Mouse (Mus musculus) lung, embryonic 14.5 days (tissue): ENCODE results near the gene Tbc1d14. TPM values are rescaled to one million over a fixed set of nuclear protein-coding genes. Genes with fewer than 3 reads are reported as not detected.

Source experiments
- ATAC-seq: fragments of 200-750 bp; cut with Nextera tagmentation; 2 replicates; pipeline ENCODE4 v1.8.0; 2017; ENCODE audit warnings: mild to moderate bottlenecking, moderate TSS enrichment, moderate library complexity; ENCODE audit not compliant: insufficient read depth
- DNase-seq: peaks from one replicate; pipeline ENCODE4 v3.0.0-alpha.2; 2015
- H3K27ac ChIP-seq: fragments of 300-500 bp; sonication (generic); 2 replicates; pipeline ENCODE4 v1.5.1; 2014; ENCODE audit warnings: low read depth, mild to moderate bottlenecking, moderate library complexity
- H3K27me3 ChIP-seq: fragments of 300-500 bp; sonication (generic); 2 replicates; pipeline ENCODE4 v1.6.1; 2014; ENCODE audit warnings: low read length, control low read depth; ENCODE audit not compliant: insufficient read depth
- H3K36me3 ChIP-seq: fragments of 300-500 bp; sonication (generic); 2 replicates; pipeline ENCODE4 v1.6.1; 2014; ENCODE audit warnings: control low read depth; ENCODE audit not compliant: insufficient read depth
- H3K4me1 ChIP-seq: fragments of 300-500 bp; sonication (generic); 2 replicates; pipeline ENCODE4 v1.6.1; 2014; ENCODE audit warnings: antibody characterized with exemption, control low read depth; ENCODE audit not compliant: insufficient read depth
- H3K4me2 ChIP-seq: fragments of 300-500 bp; sonication (generic); 2 replicates; pipeline ENCODE4 v1.6.1; 2014; ENCODE audit warnings: mild to moderate bottlenecking
- H3K4me3 ChIP-seq: fragments of 300-500 bp; sonication (generic); 2 replicates; pipeline ENCODE4 v1.5.1; 2014; ENCODE audit warnings: low read depth, low read length
- H3K9ac ChIP-seq: fragments of 300-500 bp; sonication (generic); 2 replicates; pipeline ENCODE4 v1.6.1; 2014
- H3K9me3 ChIP-seq: fragments of 300-500 bp; sonication (generic); 2 replicates; pipeline ENCODE4 v1.6.1; 2016; ENCODE audit warnings: low read depth, low read length, control low read depth
- CTCF ChIP-seq: IDR thresholded peaks from 2 replicates; pipeline ENCODE4 v1.5.1; 2016; ENCODE audit warnings: antibody characterized with exemption, low read depth
- WGBS: fragments of 180-500 bp; shearing (Covaris S2); extraction: QIAGEN DNeasy Blood & Tissue Kit; methylation state at CpG from one replicate; pipeline ENCODE4 v1.1.7; 2014; 5-methylcytosine and 5-hydroxymethylcytosine counted together
- polyA plus RNA-seq: library from polyadenylated mRNA; unstranded; fragments of >200 nt; fragmentation: Nextera tagmentation; extraction: Ambion mirVana; gene quantifications from 2 replicates; pipeline ENCODE4 v1.2.1, GENCODE M21; 2014

Tbc1d14 gene
- polyA plus RNA-seq, 1 experiment from 2014 or later, result 31.3 TPM

- no peak for ATAC-seq
Measured at GRCm38 (mm10) chr5:36578982-36579381, 14.1 kb downstream of the Tbc1d14 start.

GRCm38 (mm10) chr5:36576457-36576856 lies 16.6 kb downstream of the Tbc1d14 start:
- Histone ChIP-seq H3K36me3 (peaks cover 3% of the 10 kb centered on the region; the same call in 1 of the 2 replicates), H3K9ac (no peak overlapping the region), H3K27me3 (no peaks in the 10 kb centered on the region), H3K9me3 (no peaks in the 10 kb centered on the region), H3K4me3 (no peak overlapping the region), H3K4me2 (no peak overlapping the region), H3K27ac (no peak overlapping the region), H3K4me1 (peaks cover 10% of the 10 kb centered on the region; the same call in 1 of the 2 replicates)
- no peak for TF ChIP-seq CTCF
- no peak for DNase-seq
- no peak for ATAC-seq
- WGBS, result 85% methylated on average over 3 of the region's 3 CpGs

More at GRCm38 (mm10) chr5:36578982-36579381, 14.1 kb downstream of the Tbc1d14 start:
- H3K9me3 ChIP-seq, result no peaks in the 10 kb centered on the region
- H3K9ac ChIP-seq, result no peak overlapping the region
- H3K27me3 ChIP-seq, result no peaks in the 10 kb centered on the region
- H3K27ac ChIP-seq, result no peak overlapping the region
- TF ChIP-seq CTCF, result no peak
- no peaks in the 10 kb centered on the region for H3K36me3 ChIP-seq
- H3K4me3 ChIP-seq, result no peak overlapping the region
- H3K4me1 ChIP-seq, result peaks cover 10% of the 10 kb centered on the region; the same call in 1 of the 2 replicates
- no peak for DNase-seq
- H3K4me2 ChIP-seq, result no peak overlapping the region
- 58% methylated on average over 2 of the region's 2 CpGs for WGBS

GRCm38 (mm10) chr5:36575745-36576144 lies 17.3 kb downstream of the Tbc1d14 start:
- no peaks in the 10 kb centered on the region for H3K9me3 ChIP-seq
- no peaks in the 10 kb centered on the region for H3K27me3 ChIP-seq
- no peak overlapping the region for H3K9ac ChIP-seq
- WGBS, result 67% methylated on average over 1 of the region's 1 CpGs
- ATAC-seq (no peak), DNase-seq (no peak)
- TF ChIP-seq CTCF, result no peak
- no peak overlapping the region for H3K4me3 ChIP-seq
- no peak overlapping the region for H3K27ac ChIP-seq
- no peak overlapping the region for H3K4me2 ChIP-seq
- H3K36me3 ChIP-seq, result peaks cover 10% of the 10 kb centered on the region; the same call in 1 of the 2 replicates
- peaks cover 8% of the 10 kb centered on the region; the same call in 1 of the 2 replicates for H3K4me1 ChIP-seq

- no peak overlapping the region for H3K27ac ChIP-seq
- no peaks in the 10 kb centered on the region for H3K9me3 ChIP-seq
- no peak overlapping the region for H3K4me3 ChIP-seq
- H3K36me3 ChIP-seq, result peaks cover 10% of the 10 kb centered on the region; the same call in 1 of the 2 replicates
- WGBS, result 84% methylated on average over 3 of the region's 3 CpGs
- no peaks in the 10 kb centered on the region for H3K27me3 ChIP-seq
- H3K4me1 ChIP-seq, result peaks cover 8% of the 10 kb centered on the region; the same call in 1 of the 2 replicates
- ATAC-seq, result no peak
- TF ChIP-seq CTCF, result no peak
- H3K9ac ChIP-seq, result no peak overlapping the region
- no peak for DNase-seq
- H3K4me2 ChIP-seq, result no peak overlapping the region
Measured at GRCm38 (mm10) chr5:36575227-36575626, 17.8 kb downstream of the Tbc1d14 start.

- 29% methylated on average over 8 of the region's 8 CpGs for WGBS
- DNase-seq (peak; percentile 36), ATAC-seq (no peak)
- no peaks in the 10 kb centered on the region for H3K9me3 ChIP-seq
- no peaks in the 10 kb centered on the region for H3K27me3 ChIP-seq
- H3K4me2 ChIP-seq, result peak overlapping the region; percentile 16; the same call in 1 of the 2 replicates
- peaks cover 8% of the 10 kb centered on the region; the same call in 1 of the 2 replicates for H3K4me1 ChIP-seq
- no peak overlapping the region for H3K4me3 ChIP-seq
- peak overlapping the region; percentile 70; the same call in 1 of the 2 replicates for H3K27ac ChIP-seq
- H3K9ac ChIP-seq, result no peak overlapping the region
- H3K36me3 ChIP-seq, result peaks cover 10% of the 10 kb centered on the region; the same call in 1 of the 2 replicates
- no peak for TF ChIP-seq CTCF
Measured at GRCm38 (mm10) chr5:36574147-36574870, 18.8 kb downstream of the Tbc1d14 start.

GRCm38 (mm10) chr5:36573354-36573753 lies 19.7 kb downstream of the Tbc1d14 start:
- ATAC-seq, result no peak
- Histone ChIP-seq H3K9ac (no peak overlapping the region), H3K4me2 (no peak overlapping the region), H3K27me3 (no peaks in the 10 kb centered on the region), H3K4me3 (no peak overlapping the region), H3K4me1 (peaks cover 8% of the 10 kb centered on the region; the same call in 1 of the 2 replicates), H3K9me3 (no peaks in the 10 kb centered on the region), H3K27ac (peak overlapping the region; percentile 70; the same call in 1 of the 2 replicates), H3K36me3 (peaks cover 10% of the 10 kb centered on the region; the same call in 1 of the 2 replicates)
- no peak for TF ChIP-seq CTCF
- no peak for DNase-seq
- 52% methylated on average over 3 of the region's 3 CpGs for WGBS

- Histone ChIP-seq H3K9ac (no peak overlapping the region), H3K4me1 (peaks cover 8% of the 10 kb centered on the region; the same call in 1 of the 2 replicates), H3K27me3 (no peaks in the 10 kb centered on the region), H3K27ac (no peak overlapping the region), H3K9me3 (no peaks in the 10 kb centered on the region), H3K4me3 (no peak overlapping the region), H3K36me3 (peaks cover 10% of the 10 kb centered on the region; the same call in 1 of the 2 replicates), H3K4me2 (no peak overlapping the region)
- ATAC-seq (no peak), DNase-seq (no peak)
- TF ChIP-seq CTCF, result no peak
- 91% methylated on average over 16 of the region's 16 CpGs for WGBS
Measured at GRCm38 (mm10) chr5:36571371-36571770, 21.7 kb downstream of the Tbc1d14 start.
